Mouse (Mus musculus) midbrain, postnatal 0 days (tissue): ENCODE data around the gene Mon1a. TPM values are rescaled to one million over a fixed set of nuclear protein-coding genes. Genes with fewer than 3 reads are reported as not detected.
A peak's percentile ranks its signal among the peaks of the same experiment; 100 is the strongest.

Experiments used
- ATAC-seq: fragments of 200-750 bp; cut with Nextera tagmentation; 2 replicates; pipeline ENCODE4 v1.8.0; 2017; ENCODE audit warnings: moderate number of reproducible peaks, mild to moderate bottlenecking, moderate TSS enrichment, moderate library complexity; ENCODE audit not compliant: low FRiP score
- DNase-seq: peaks from one replicate; pipeline ENCODE4 v3.0.0-alpha.2; 2015; ENCODE audit warnings: low spot score
- H3K27ac ChIP-seq: fragments of 300-500 bp; sonication (generic); 2 replicates; pipeline ENCODE4 v1.5.1; 2014; ENCODE audit warnings: low read depth, mild to moderate bottlenecking, low read length, mixed read lengths
- H3K27me3 ChIP-seq: fragments of 300-500 bp; sonication (generic); 2 replicates; pipeline ENCODE4 v1.6.1; 2014; ENCODE audit warnings: low read length, control low read depth, mixed read lengths; ENCODE audit not compliant: insufficient read depth
- H3K36me3 ChIP-seq: fragments of 300-500 bp; sonication (generic); 2 replicates; pipeline ENCODE4 v1.6.1; 2014; ENCODE audit warnings: low read length, control low read depth, mixed read lengths; ENCODE audit not compliant: insufficient read depth
- H3K4me1 ChIP-seq: fragments of 300-500 bp; sonication (generic); 2 replicates; pipeline ENCODE4 v1.6.1; 2014; ENCODE audit warnings: mild to moderate bottlenecking, control low read depth, antibody characterized with exemption, low read length, mixed read lengths; ENCODE audit not compliant: insufficient read depth
- H3K4me2 ChIP-seq: fragments of 300-500 bp; sonication (generic); 2 replicates; pipeline ENCODE4 v1.6.1; 2014; ENCODE audit warnings: low read depth, mild to moderate bottlenecking, low read length, mixed read lengths; ENCODE audit not compliant: poor library complexity, severe bottlenecking
- H3K4me3 ChIP-seq: fragments of 300-500 bp; sonication (generic); 2 replicates; pipeline ENCODE4 v1.5.1; 2014; ENCODE audit warnings: low read depth, mild to moderate bottlenecking, low read length, moderate library complexity
- H3K9ac ChIP-seq: fragments of 300-500 bp; sonication (generic); replicated peaks from 2 replicates; pipeline ENCODE4 v1.6.1; 2014; ENCODE audit warnings: mild to moderate bottlenecking, low read length, moderate library complexity, mixed read lengths; ENCODE audit not compliant: poor library complexity, severe bottlenecking
- H3K9me3 ChIP-seq: fragments of 300-500 bp; sonication (generic); 2 replicates; pipeline ENCODE4 v1.6.1; 2016; ENCODE audit warnings: low read length, control low read depth
- CTCF ChIP-seq: IDR thresholded peaks from 2 replicates; pipeline ENCODE4 v1.5.1; 2016; ENCODE audit warnings: antibody characterized with exemption, mild to moderate bottlenecking
- WGBS: fragments of 180-500 bp; shearing (Covaris S2); extraction: QIAGEN DNeasy Blood & Tissue Kit; methylation state at CpG from one replicate; pipeline ENCODE4 v1.1.7; 2014; 5-methylcytosine and 5-hydroxymethylcytosine counted together
- polyA plus RNA-seq: library from polyadenylated mRNA; unstranded; fragments of >200 nt; fragmentation: Nextera tagmentation; extraction: Ambion mirVana; gene quantifications from 2 replicates; pipeline ENCODE4 v1.2.1, GENCODE M21; 2015
- total RNA-seq: library from RNA; depleted of rRNA; stranded (reverse); fragments of >200 nt; gene quantifications from 2 replicates; pipeline ENCODE4 v1.2.3, GENCODE M21; 2014

The Mon1a gene
- total and polyA plus RNA-seq, 2 experiments from 2014 or later: 16.7 to 24.9 TPM

DNA sequence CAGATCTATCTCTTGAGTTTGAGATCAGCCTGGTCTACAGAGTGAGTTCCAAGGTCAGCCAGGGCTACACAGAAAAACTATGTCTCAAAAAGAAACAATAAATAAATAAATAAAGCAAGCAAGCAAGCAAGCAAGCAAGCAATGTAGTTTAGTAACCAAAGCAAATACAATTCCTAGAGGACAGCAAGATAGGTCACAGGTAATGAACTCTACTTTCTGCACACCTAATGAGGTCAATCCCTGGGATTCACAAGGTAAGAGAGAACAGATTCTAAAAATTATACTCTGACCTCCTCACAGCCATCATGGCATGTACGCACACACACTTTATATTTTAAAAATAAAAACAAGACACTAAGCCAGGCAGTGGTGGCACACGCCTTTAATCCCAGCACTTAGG, 21.9 kb upstream of the Mon1a start:
- no peak overlapping the region for H3K9ac ChIP-seq
- no peak for ATAC-seq
- DNase-seq: no peak
- no peak overlapping the region for H3K4me2 ChIP-seq
- H3K4me1 ChIP-seq: peaks cover 3% of the 10 kb centered on the region
- H3K4me3 ChIP-seq: no peak overlapping the region
- no peaks in the 10 kb centered on the region for H3K9me3 ChIP-seq
- H3K36me3 ChIP-seq: no peaks in the 10 kb centered on the region; the same call in 1 of the 2 replicates
- WGBS: 96% methylated on average over 2 of the region's 2 CpGs
- TF ChIP-seq CTCF: no peak
- H3K27ac ChIP-seq: no peak overlapping the region
- no peaks in the 10 kb centered on the region for H3K27me3 ChIP-seq

DNA sequence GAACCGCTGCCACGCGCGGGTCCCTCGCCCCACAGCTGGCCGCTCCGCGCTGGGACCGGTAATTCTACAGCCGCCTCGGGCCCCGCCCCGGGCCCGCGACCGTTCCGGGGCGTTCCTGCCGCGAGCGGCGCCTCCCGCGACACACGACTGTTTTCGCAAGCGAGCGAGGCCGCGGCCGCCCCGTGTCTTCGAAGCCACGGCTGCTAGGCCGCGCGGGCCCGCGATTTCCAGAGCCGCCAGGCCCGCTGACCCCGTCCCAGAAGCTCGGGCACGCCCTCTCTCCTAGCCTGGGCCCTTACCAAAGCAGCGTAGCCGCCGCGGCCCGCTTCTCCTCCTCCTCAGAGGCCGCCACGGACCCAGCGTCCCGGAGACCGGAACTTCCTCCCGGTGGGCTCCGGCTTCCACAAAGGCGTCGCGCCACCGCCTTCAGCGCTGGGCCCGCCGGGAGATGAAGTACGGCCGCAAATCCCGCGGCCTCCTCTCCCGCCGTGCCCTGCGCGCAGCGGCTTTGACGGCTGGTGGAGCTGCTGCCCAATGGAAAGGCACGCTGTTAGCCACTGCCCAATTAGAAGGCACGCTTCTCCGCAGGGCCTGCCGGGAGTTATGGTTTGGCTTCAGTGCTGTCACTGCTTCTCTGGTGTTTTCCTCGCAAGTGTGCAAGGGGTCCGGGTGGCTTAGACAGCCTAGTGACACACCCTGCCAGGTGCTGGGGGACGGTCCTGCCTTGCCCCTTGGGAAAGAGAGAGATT, 15.4 kb upstream of the Mon1a start:
- peak overlapping the region; percentile 98 for H3K4me3 ChIP-seq
- DNase-seq (peak; percentile 98), ATAC-seq (peak; percentile 99)
- H3K9ac ChIP-seq: peak overlapping the region; percentile 96
- H3K27me3 ChIP-seq: no peaks in the 10 kb centered on the region
- no peaks in the 10 kb centered on the region; the same call in 1 of the 2 replicates for H3K36me3 ChIP-seq
- 0 out of 2 replicates have a peak, but pooled peaks have one; percentile 4 for TF ChIP-seq CTCF
- no peaks in the 10 kb centered on the region for H3K9me3 ChIP-seq
- WGBS: 0% methylated on average over 72 of the region's 80 CpGs
- peak overlapping the region; percentile 82 for H3K4me2 ChIP-seq
- peaks cover 8% of the 10 kb centered on the region for H3K4me1 ChIP-seq
- H3K27ac ChIP-seq: peak overlapping the region; percentile 93

DNA sequence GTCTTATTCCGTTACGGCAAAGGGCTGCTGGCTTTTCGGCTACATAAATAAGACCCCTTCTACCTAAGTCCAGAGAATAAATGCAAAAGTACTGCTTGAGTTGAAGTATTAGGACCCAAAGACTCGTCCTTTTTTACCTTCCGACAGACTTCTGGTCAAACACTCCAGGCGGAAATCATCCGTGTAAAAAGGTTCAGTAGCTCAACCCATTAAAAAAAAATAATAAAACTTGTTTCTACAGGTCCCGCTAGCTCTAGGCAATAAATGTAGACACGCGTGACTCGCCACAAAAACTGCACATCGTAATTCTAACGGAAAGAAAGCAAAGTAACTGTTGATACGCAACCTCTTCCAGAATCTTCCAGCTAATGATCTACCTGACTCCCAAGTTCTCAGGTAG, 14.8 kb upstream of the Mon1a start, which contains the start of gene Rbm6:
Gene Rbm6, minus strand, starts transcription at position 101 of the 400 bp plus-strand sequence.
- TF ChIP-seq CTCF: no peak
- peak within 1 kb of the TSS; percentile 93 for H3K27ac ChIP-seq
- ATAC-seq: 0 out of 2 replicates have a peak, but pooled peaks have one; percentile 21
- H3K4me2 ChIP-seq: peak within 1 kb of the TSS; percentile 82
- no peaks in the 10 kb centered on the region for H3K27me3 ChIP-seq
- H3K4me3 ChIP-seq: peak within 1 kb of the TSS; percentile 98
- 10% methylated on average over 14 of the region's 14 CpGs for WGBS
- DNase-seq: no peak
- H3K9ac ChIP-seq: peak within 1 kb of the TSS; percentile 96
- H3K36me3 ChIP-seq: no peaks in the 10 kb centered on the region; the same call in 1 of the 2 replicates
- no peaks in the 10 kb centered on the region for H3K9me3 ChIP-seq
- peaks cover 8% of the 10 kb centered on the region for H3K4me1 ChIP-seq

DNA sequence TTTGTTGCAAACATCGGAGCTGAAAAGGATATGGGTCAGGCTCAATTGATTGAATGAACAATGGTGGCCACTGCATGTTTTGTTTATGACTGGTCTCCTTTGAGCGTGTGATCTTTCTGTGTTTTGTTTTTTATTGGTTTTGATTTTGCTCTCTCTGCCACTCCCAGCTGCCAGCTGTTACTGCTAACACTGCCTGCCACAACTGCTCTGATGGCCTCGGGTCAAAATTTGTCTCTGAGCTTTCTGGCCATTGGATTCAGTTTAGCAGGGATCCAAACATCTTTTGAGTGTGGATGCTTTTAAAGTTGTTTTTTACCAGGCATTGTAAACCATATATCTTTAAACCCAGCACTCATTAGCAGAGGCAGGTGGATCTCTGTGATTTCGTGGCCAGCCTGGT, 7.5 kb upstream of the Mon1a start:
- Histone ChIP-seq H3K36me3 (no peaks in the 10 kb centered on the region), H3K4me3 (no peak overlapping the region), H3K27me3 (no peaks in the 10 kb centered on the region), H3K4me2 (no peak overlapping the region), H3K27ac (no peak overlapping the region), H3K9me3 (no peaks in the 10 kb centered on the region), H3K9ac (no peak overlapping the region), H3K4me1 (no peaks in the 10 kb centered on the region)
- no peak for DNase-seq
- no peak for ATAC-seq
- WGBS: 75% methylated on average over 4 of the region's 4 CpGs
- TF ChIP-seq CTCF: no peak

DNA sequence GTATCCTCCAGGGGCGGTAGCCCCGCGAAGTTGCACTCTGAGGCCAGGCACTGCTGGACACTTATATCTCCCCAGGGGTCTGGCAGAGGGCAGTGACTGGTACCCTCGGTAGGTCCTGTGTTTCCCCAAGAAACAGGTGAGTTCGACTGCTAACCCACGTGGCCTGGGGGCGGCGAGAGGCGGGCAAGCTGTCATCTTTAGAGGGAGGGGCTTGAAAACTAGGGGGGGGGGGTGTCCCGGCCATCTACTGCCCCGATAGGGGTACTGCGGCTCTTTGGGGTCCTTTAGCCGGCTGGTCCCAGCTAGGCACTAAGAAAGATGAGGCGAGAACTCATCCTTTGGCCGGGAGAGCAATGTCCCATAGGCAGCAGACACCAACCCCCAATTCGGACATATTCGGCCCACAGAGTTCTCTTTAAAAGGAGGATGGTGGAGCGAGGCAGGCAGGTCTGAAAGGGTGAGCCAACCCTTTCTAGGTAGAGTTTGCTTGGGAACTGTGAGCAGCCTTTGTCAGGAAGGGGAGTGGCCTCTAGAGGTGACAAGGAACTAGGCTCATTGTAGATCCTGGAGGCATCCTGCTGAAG, 408 bp downstream of the Mon1a start:
- peaks cover 4% of the 10 kb centered on the region; the same call in 1 of the 2 replicates for H3K4me1 ChIP-seq
- DNase-seq (peak; percentile 63), ATAC-seq (peak; percentile 86)
- H3K36me3 ChIP-seq: no peaks in the 10 kb centered on the region
- under 1% methylated on average over 18 of the region's 18 CpGs for WGBS
- peak overlapping the region; percentile 74 for H3K9ac ChIP-seq
- peaks cover 4% of the 10 kb centered on the region; the same call in 1 of the 2 replicates for H3K27me3 ChIP-seq
- peak; percentile 25; the same call in 1 of the 2 replicates for TF ChIP-seq CTCF
- H3K4me2 ChIP-seq: peak overlapping the region; percentile 73
- H3K4me3 ChIP-seq: peak overlapping the region; percentile 79
- H3K27ac ChIP-seq: peak overlapping the region; percentile 73
- no peaks in the 10 kb centered on the region for H3K9me3 ChIP-seq

DNA sequence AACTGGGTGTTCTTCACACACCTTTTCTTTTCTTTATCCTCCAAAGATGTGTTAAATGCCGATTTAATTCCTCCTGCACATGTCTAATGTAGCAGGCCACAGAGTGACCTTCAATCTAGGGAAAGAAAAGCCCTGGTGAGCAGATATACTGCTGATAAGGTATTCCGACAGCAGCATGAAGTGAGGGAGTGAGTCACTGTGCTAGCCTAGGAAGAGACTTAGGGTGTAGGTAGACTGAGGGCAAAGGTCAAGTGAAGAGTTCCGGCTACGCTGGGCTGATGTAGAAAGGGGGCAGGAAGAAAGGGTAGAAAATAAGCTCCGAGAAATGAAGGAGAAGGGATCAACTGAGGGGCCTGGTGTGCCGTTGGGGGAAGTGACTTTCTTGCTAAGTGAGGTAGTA, 2.3 kb downstream of the Mon1a start:
- H3K9ac ChIP-seq: no peak overlapping the region
- peaks cover 4% of the 10 kb centered on the region; the same call in 1 of the 2 replicates for H3K27me3 ChIP-seq
- H3K9me3 ChIP-seq: no peaks in the 10 kb centered on the region
- H3K27ac ChIP-seq: no peak overlapping the region
- no peak overlapping the region for H3K4me3 ChIP-seq
- no peak overlapping the region for H3K4me2 ChIP-seq
- DNase-seq (no peak), ATAC-seq (no peak)
- H3K4me1 ChIP-seq: peaks cover 4% of the 10 kb centered on the region; the same call in 1 of the 2 replicates
- no peaks in the 10 kb centered on the region for H3K36me3 ChIP-seq
- 95% methylated on average over 6 of the region's 6 CpGs for WGBS
- no peak for TF ChIP-seq CTCF
